Mouse (Mus musculus) G1E (cell line): Measurements from ENCODE around the gene Cblc.

ENCODE experiments used
- CTCF ChIP-seq: IDR thresholded peaks from 2 replicates; pipeline ENCODE4 v1.5.1; 2012; ENCODE audit warnings: low read depth, low read length, inconsistent platforms, mixed read lengths
- POLR2AphosphoS5 ChIP-seq: IDR thresholded peaks from 2 replicates; pipeline ENCODE4 v1.6.1; 2012; ENCODE audit warnings: low read depth, low read length, inconsistent platforms; ENCODE audit not compliant: insufficient replicate concordance

- TF ChIP-seq CTCF (no peak), POLR2AphosphoS5 (no peak)
Observed at GRCm38 (mm10) chr7:19743791-19744190, 52.8 kb downstream of the Cblc start.
